Mouse (Mus musculus) CD4-positive, CD25-positive, alpha-beta regulatory T cell, adult 2 months (primary cell): Measurements from ENCODE around the gene Clcn7.
"Not testable (repeated sequence)": the region's sequence is repeated elsewhere in the genome, so short reads cannot be mapped to it uniquely, and the experiment has no call there.

Source experiments
- DNase-seq: peaks from one replicate; pipeline ENCODE4 v3.0.0-alpha.2; 2012; ENCODE audit warnings: low read depth, low spot score

Clcn7 gene

DNA sequence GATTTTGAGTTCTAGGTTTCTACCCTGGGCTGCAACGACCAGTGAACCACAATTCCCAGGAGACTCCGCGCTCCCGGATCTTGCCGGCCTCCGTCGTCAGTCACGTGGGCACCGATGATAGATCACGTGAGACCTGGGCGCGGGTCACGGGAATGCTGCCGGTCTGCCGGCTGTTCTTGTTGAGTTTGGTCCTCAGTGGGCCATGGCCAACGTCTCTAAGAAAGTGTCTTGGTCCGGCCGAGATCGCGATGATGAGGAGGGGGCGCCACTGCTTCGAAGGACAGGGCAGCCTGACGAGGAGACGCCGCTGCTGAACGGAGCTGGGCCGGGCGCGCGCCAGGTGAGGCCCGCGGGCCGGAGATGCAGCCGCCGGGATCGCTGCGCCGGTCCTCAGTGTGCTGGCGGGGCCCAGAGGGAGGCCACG is at the start of gene Clcn7:
Clcn7 (plus strand) TSS at position 117 of the 424 bp plus-strand sequence.
- peak; percentile 84 for DNase-seq

DNA sequence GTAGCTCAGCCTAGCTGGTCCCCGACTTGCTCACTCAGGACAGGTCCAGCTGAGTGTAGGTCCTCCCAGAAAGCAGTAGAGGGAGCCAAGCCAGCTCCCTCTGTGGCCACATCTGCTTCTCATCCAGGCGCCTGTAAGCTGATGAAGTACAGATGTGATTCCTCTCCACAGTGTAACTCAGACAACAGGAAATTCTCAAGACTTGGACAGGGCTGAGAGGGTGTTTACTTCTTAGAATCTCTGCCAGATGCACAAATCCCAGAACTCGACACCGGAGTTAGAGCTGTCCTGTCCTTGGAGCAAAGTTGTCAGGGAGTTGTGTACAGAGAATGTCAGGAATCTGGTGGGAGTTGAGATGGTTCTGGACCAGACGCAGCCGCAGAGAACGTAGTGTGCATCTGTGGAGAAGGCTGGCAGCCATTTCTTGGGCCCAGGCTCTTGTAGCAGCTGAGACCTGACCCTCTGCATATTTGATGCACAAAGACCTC is 49.7 kb upstream of the Clcn7 start, which contains the start of gene Tmem204:
Tmem204 (minus strand) TSS at position 148 of the 488 bp plus-strand sequence.
- no peak for DNase-seq

DNA sequence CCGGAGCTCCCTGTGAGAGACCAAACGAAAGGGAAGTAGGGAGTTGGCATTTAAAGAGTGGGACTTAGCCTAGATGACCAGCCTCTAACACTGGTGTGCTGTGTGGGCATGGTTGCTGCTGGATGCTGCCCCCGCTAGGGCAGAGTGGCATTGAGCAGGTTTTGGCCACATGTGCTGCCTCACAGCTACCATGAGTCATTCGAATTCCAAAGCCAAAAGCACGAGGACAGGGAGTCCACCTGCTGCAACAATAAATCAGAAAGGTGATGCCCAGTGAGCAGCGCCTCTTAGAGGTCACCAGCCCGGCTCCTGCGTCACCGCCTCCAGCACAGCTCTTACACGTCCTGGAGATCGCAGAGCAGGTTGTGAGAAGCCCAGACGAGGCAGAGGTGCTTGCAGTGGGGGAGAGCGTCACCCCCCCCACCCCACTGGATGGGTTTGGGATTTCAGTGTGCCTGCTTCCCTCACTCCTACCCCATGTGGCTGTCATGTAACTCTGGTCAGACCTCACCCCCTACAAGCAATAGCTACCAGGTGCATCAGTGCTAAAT is 48.3 kb upstream of the Clcn7 start:
- no peak for DNase-seq

DNA sequence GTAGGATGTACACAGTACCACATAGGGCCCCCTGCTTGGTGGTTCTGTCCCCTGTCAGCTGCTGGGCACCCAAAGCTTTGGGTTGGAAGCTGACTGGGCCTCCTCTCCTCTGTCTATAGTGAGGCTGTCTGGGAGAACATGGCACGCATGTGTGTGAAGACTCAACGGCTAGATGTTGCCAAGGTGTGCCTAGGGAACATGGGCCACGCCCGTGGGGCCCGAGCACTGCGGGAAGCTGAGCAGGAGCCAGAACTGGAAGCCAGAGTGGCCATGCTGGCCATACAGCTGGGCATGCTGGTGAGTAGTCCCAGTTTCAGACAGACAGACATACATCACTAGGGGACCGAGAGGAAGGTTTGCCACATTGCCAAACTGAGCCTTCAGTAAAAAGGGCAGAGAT is 46.5 kb upstream of the Clcn7 start:
- no peak for DNase-seq

DNA sequence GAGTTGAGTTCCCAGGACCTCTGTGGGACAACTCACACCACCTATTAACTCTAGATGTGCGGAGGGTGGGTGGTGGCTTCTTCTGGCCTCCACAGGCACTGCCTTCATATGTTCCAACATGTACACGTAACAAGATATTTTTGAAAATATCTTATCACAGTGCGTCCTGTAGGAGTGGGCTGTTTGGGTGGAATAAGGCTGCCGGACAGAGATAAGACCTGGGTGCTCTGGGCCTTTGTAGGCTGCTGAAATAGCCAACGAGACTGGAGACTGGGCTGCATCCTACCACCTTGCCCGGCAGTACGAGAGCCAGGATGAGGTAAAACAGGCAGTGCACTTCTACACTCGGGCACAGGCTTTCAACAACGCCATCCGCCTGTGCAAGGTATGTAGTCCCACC is 44.0 kb upstream of the Clcn7 start:
- DNase-seq: no peak

DNA sequence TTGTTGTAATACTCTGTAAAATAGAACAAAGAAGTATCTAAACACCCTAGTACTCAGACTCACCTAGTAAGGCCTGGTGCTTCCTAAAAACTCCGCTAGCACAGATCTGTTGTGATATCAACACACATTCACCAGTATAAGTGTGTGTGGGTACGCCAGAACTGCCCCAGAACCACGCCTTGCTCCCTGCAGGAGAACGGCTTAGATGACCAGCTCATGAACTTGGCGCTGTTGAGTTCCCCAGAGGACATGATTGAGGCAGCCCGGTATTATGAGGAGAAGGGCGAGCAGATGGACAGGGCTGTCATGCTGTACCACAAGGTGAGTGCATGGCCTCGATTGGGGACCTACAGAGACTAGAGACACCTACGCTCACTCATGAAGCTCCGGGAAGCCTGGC is 42.7 kb upstream of the Clcn7 start:
- no peak for DNase-seq

DNA sequence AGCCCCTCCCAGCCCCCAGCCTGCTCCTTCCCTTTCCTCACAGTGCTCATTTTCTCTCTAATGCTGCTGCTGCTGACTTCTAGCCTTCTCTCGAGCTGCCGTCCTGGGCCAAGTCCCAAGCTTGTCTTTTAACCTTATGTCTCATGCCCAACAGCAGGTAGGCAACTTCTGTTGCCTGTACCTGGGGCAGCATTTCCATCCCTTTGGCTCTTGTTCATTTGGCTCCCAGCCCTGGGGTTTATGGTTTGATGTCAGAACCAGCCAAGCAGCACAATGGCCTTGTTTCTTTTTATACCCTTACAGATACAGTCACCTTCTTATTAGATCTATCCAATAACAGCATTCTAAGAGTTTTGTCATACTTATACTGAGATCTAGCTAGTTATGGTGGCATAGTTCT is 37.0 kb upstream of the Clcn7 start:
- DNase-seq: no peak

DNA sequence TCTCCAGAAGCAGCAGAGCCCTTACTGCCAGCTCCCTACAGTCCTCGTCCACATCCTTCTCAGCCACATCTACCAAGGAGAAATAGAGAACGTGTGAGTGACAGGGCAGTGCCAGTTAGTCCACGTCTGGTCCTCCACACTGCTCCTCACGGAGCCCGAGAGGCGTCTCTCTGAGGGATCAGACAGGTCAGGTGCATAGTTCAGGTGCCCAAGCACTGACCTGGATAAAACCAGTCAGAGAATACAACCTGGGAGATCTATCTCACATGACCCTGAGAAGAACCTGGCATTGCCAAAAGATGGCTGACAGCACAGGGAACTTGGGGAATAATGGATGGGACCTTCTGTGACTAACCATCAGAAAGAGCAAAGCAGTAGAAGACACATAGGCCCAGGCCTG is 33.1 kb upstream of the Clcn7 start:
- DNase-seq: no peak

DNA sequence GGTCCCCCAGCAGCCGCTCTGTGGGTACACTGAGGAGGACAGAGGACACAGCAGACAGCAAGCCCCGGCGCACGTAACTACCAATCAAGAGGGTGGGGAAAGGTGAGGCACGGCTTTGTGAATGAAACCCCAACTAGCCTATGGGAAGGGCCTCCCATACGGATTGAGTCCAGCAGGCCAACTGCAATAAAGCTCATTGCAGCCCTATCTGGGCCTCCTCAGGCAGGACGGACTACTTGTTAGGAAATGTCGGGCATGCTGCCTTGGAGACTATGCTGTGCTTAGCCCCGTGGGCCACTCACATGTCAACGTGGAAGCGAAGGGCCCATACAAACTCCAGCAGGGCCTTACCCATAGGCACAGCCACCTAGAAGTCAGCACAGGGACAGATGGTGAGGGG is 31.9 kb upstream of the Clcn7 start:
- DNase-seq: no peak

DNA sequence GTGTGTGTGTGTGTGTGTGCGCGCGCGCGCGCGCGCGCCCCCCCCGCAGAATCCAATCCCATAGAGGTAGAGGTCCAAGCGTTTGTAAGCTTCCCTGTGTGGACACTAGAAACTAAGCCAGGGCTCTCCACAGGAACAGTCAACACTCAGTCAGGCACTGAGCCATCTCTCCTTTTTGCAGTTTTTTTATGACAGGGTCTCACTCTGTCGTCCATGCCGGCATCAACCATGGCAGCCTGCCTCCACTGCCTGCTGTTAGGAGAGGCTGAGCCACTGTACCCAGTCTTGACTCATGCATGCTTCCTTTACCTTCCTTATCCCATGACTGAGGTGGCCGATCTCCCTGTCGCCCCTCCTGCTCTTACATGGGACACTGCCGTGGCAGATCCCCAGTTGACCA is 25.4 kb upstream of the Clcn7 start:
- DNase-seq: no peak

DNA sequence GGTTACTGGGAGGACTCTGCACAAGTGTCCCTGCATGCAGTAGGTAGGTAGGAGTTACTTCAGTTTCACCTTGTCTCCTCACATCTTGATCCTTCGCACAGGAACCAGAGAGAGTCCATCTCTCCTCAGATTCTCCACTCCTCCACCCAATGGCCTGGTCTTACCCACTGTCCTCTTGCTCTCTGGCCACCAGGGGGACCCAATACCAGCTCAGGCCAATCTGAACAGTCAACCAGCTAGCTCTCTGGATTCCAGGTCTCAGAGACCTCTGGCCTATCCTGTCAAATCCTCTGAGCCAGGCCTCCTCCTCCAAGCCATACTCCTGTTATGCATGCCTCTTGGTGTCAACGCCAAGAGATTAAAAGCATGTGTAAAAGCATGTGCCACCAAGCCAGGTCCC is 23.6 kb upstream of the Clcn7 start:
- DNase-seq: peak; percentile 52

DNA sequence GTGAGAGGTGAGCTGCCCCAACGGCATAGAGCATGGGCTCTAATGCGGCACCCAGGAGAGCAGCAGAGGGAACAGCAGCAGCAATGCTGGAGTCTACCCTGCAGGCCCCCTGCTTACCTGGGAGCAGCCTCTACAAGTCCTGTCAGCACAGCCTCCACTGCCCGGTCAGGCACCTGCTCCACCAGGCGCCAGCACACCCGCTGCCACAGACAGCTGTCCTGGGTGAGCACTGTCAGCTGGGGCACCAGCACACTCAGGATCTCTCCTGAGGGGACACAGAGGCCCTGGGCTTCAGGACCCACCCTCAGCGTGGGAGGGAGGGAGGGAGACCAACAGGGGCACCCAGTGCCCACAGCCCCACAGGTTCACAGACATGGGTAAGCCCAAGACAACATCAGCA is 22.6 kb upstream of the Clcn7 start:
- no peak for DNase-seq

DNA sequence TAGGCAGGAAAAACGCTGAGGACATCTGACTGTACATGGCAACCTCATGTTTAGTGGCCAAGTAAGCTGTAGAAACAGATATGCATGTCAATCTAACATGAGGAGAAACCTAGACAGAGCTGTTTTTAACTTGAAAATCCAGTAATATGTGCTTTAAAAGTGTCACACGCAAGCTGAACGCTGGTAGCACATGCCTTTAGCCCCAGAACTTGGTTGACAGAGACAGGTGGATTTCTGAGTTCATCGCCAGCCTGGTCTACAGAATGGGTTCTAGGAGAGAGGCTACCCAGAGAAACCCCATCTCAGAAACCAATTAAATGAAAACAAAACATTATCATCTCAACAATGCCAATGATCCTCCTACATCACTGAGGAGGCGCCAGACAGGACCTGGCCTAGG is 22.0 kb upstream of the Clcn7 start:
- no peak for DNase-seq

DNA sequence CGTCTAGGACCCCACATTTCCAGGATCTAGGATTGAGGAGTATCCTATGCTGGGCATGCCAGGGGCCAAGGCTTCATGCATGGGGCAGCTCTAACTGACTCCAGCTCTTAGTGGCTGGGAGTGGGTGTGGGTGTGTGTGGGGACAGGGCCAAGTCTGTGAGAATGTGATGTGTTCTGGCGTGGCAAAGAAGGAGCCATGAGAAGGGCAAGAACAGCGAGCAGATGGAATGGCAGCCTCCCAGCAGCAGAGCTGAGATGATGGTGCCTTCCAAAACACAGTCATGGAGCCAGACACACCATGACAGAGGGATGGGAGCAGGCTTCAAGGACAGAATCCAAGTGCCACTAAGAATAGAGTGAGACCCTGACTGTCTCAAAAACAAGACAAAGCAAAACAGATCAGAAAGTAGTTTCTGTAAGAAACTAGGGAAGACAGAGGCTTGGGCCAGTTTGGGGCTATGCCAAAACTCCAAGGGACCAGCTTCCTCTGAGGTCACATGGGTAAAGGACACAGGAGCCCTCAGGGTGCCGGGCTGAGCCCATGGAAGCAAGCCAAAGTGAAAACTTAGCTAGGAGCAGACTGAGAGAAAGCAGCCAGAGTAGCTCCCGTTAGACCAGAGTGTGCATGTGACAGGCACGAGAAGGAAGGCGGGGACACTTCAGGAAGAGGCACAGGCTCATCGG is 21.3 kb upstream of the Clcn7 start:
- DNase-seq: no peak

DNA sequence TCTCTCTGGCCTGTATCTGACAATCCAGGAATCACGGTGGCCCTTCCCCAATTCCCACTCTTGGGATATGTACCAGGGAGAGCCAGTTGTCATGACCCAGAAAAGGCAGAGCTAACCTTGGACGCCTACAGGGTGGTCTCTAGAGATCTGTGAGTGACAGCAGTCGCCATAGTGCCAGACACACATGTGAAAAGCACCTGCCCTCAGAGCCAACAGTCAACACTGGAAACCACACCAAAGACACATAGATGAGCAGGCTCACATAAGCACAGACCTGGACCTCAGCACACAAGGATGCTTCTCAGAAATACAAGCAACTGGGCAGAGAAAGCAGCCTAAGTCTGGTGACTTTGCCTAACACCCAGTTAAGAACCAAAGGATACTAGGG is 20.8 kb upstream of the Clcn7 start:
- DNase-seq: no peak

DNA sequence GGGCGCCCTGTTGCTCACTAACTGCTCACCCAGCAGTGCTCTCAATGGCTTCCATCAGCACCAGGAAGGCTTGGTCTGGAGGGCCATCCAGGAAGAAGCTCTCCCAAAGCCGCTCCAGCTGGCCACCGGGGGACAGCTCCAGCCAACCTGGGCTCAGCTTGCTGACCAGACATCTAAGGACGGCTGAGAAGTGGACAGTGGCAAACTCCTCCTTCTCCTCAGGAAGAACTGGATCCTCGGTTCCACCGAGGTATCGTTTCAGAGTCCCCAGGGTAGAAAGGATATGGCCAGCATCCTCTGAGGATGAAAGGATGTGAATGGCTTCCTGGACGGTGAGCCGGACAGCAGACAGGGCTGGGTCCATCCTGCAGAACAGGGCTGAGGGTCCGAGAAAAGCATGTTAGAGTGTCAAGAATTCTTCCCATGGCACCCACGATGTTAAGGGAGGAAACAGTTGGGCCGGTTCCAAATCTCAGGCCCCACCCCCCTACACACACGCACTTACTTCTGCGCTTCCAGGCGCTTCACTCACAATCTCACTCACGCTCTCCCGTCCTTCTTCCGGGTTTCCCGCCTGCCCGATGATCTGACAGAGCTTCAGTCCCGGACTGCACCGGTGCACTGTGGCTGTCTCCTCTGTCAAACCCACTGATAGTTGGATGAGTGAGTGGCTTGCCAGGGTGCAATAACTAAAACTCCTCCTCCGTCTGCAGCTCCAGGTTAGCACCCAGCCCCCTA is 18.1 kb upstream of the Clcn7 start:
- peak; percentile 68 for DNase-seq

DNA sequence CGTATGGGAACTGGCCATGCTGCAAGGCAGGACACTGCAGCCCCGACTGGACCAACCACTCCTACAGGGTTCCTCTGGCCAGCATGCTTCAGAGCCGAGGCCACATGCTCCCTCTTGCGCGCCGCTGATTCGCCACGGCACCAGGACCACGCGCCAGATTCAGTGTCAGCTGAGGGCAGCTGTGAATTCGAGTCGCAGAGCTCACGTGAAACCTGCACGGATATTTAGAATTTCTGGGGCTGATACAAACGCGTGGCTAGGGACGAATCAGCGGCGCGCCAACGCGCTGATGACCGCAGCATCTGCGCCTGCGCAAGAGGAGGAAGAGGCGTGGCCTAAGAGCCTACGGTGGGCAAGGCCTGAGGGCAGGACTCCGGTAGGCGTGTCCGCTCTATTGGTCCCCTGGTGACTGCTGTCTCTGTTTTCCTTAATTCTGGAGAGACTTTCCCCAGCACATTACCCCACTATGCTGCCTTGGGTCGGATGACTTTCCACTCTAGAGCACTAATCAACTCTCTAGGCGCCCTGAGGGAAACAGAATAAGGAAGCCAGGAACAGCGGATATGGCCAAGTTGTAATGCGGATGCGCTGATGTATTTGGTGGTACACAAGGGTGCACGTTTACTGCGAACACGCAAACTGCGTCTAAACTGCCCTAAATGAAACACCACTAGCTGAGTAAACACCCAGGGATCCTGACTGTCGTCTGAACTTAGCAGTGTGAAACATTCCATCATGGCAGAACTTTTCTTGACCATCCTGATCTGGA is 17.3 kb upstream of the Clcn7 start, which contains the start of gene Telo2:
Telo2 (minus strand) TSS at position 304 of the 769 bp plus-strand sequence.
- DNase-seq: peak; percentile 93

DNA sequence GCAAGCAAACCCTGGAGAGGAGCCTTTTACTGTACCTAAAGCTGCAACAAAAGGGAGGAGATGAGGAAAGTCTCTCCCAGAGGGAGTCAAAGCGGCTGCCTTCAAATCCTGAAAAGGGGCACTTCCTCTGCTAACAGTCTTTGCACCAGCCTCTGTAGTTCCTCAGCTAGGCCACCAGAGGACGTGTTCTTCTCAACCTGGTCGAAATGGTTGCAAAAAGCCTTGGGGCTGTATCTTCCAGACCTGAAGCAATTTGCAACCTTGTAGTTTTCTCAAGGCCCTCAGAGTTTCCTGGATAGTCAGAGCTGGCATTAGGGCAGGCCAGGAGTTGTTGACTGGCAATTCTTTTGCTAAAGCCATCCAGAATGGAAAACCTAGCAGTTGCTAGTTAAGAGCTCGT is 15.9 kb upstream of the Clcn7 start:
- DNase-seq: peak; percentile 48

DNA sequence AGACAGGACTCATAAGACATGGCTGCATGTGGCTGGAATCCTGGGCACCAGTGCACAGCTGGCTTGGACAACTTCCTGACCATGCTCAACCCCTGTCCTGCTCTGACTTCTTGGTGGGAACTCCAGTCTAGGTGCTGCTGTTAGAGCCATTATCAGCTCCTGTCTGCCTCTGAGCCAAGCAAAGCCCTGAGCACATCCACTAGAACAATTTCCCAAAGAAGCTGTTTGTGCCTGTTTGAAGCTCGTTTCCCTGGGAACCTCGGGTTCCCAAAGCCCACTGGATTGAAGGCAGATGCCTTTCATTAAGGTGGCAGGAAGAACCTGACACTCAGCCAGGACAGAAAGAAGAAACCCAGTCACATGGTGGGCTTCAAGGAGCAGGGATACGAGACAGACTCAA is 12.8 kb upstream of the Clcn7 start, which contains the start of gene Ptx4:
Ptx4 (plus strand) TSS at position 355 of the 400 bp plus-strand sequence.
- DNase-seq: no peak

DNA sequence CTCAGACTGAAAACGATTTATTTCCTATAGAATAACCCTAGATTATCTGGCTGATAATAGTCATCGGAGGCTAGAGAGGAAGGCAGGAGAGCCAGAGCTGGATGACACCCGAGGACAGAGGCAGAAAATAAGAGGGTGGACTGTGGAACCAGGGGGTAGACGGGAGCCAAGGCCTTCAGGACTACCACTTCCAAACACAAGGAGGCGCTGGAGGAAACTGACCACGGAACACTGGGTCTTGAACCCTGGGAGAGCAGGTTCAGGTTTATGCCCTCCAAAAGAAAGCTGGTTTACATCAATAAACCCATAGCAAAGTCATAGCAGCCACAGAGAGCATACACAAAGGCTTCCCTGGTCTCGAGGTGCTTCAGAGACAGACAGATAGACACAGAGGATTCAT is 9.2 kb upstream of the Clcn7 start:
- DNase-seq: peak; percentile 66

DNA sequence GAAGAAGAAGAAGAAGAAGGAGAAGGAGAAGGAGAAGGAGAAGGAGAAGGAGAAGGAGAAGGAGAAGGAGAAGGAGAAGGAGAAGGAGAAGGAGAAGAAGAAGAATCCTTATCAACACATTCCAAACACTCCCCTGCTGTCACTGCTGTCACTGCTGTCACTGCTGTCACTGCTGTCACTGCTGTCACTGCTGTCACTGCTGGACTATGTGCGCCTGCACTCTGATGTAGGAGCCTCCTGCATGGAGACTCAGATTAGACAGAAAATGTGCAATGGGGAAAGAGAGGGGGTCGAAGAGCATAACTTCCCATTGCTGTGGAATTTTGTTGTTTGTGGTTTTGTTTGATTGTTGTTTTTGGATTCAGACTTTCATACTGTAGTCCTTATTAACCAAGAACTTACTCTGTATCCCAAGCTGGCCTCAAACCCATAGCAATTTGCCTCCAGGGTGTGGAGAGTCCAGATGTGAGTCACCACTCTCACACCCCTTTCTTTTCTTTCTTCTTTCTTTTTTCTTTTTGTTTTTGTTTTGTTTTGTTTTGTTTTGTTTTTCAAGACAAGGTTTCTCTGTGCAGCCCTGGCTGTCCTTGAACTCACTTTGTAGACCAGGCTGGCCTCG is 7.6 kb upstream of the Clcn7 start:
- DNase-seq: not testable (repeated sequence)
